Mouse (Mus musculus) bone marrow, adult 2 months (tissue): ENCODE results near the gene Olfr1513. TPM values are rescaled to one million over a fixed set of nuclear protein-coding genes. Genes with fewer than 3 reads are reported as not detected.
"Not testable (repeated sequence)": the region's sequence is repeated elsewhere in the genome, so short reads cannot be mapped to it uniquely, and the experiment has no call there.

Source experiments
- H3K27ac ChIP-seq: fragments of 200-500 bp; 2 replicates; pipeline ENCODE4 v1.5.1; 2012; ENCODE audit warnings: low read depth, mild to moderate bottlenecking, control low read depth, inconsistent platforms, low read length; ENCODE audit not compliant: control insufficient read depth, poor library complexity, insufficient read depth
- H3K4me1 ChIP-seq: fragments of 200-500 bp; 2 replicates; pipeline ENCODE4 v1.6.1; 2011; ENCODE audit warnings: low read length; ENCODE audit not compliant: control insufficient read depth, insufficient read depth
- H3K4me3 ChIP-seq: fragments of 200-500 bp; replicated peaks from 2 replicates; pipeline ENCODE3; 2011; ENCODE audit warnings: mild to moderate bottlenecking, low read depth, low read length, control low read depth; ENCODE audit not compliant: control insufficient read depth
- CTCF ChIP-seq: fragments of 200-500 bp; IDR thresholded peaks from 2 replicates; pipeline ENCODE4 v1.5.1; 2011; ENCODE audit warnings: low read length, control low read depth; ENCODE audit not compliant: control insufficient read depth, insufficient read depth
- POLR2A ChIP-seq: fragments of 200-500 bp; IDR thresholded peaks from 2 replicates; pipeline ENCODE4 v1.6.1; 2011; ENCODE audit warnings: low read depth, mild to moderate bottlenecking, control low read depth, low read length, borderline replicate concordance; ENCODE audit not compliant: control insufficient read depth
- whole genome bisulfite sequencing: fragments of 180-500 bp; shearing (Covaris S2); methylation state at CpG from one replicate; pipeline ENCODE4 v1.1.7; 2018; 5-methylcytosine and 5-hydroxymethylcytosine counted together
- polyA plus RNA-seq: library from polyadenylated mRNA; stranded (reverse); fragments of >200 nt; gene quantifications from 2 replicates; pipeline ENCODE4 v1.2.4, GENCODE M21; 2011; ENCODE audit warnings: low replicate concordance; ENCODE audit not compliant: missing spikeins, insufficient read depth, insufficient read length

Gene Olfr1513
- polyA plus RNA-seq, 1 experiment: not detected

DNA sequence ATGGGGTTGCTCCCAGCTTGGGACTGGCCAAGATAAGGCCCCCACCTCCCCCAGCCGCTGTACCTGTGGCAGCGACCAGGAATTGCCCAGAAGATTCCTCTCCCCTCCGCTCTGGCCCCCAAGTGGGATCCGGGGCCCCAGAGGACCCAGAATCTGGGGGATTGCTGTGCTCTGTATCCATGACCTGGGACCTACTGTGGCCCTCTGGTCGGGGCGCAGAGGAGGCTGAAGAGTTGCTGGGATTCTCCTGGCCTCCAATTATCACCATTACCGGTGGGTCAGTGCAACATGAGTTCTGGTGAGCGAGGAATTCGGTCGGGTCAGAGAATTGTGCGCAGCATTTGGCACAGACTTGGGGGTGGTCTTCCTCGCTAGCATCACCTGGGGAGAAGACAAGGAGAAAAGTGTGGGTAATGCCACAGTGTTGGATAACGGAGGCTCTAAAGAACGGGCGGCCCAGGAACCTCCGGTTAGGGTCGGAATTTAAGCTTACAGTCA is 40.9 kb downstream of the Olfr1513 start:
- 35% methylated on average over 17 of the region's 17 CpGs for WGBS
- Histone ChIP-seq H3K4me1 (no peaks in the 10 kb centered on the region), H3K4me3 (no peak overlapping the region), H3K27ac (no peak overlapping the region)
- TF ChIP-seq CTCF: no peak
- no peak for TF ChIP-seq POLR2A

DNA sequence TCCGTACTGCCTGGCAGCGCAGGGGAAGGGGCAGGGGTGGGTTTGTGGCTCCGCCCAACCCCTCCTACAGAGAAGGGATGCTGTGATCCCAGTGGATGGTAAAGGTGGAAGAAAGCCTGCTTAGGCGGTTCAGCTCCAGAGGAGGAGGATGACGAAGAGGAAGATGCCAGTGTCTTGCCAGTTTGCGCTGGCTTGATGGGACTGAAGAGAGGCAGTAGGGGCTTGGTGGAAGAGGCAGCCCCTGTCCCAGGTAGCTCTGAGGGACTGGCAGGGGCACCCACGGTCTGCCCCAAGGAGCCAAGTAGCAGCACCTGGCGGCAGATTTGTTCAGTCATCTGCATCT is 41.4 kb downstream of the Olfr1513 start:
- no peak for TF ChIP-seq CTCF
- no peak for TF ChIP-seq POLR2A
- Histone ChIP-seq H3K27ac (no peak overlapping the region), H3K4me1 (no peaks in the 10 kb centered on the region), H3K4me3 (no peak overlapping the region)
- 70% methylated on average over 8 of the region's 8 CpGs for WGBS

DNA sequence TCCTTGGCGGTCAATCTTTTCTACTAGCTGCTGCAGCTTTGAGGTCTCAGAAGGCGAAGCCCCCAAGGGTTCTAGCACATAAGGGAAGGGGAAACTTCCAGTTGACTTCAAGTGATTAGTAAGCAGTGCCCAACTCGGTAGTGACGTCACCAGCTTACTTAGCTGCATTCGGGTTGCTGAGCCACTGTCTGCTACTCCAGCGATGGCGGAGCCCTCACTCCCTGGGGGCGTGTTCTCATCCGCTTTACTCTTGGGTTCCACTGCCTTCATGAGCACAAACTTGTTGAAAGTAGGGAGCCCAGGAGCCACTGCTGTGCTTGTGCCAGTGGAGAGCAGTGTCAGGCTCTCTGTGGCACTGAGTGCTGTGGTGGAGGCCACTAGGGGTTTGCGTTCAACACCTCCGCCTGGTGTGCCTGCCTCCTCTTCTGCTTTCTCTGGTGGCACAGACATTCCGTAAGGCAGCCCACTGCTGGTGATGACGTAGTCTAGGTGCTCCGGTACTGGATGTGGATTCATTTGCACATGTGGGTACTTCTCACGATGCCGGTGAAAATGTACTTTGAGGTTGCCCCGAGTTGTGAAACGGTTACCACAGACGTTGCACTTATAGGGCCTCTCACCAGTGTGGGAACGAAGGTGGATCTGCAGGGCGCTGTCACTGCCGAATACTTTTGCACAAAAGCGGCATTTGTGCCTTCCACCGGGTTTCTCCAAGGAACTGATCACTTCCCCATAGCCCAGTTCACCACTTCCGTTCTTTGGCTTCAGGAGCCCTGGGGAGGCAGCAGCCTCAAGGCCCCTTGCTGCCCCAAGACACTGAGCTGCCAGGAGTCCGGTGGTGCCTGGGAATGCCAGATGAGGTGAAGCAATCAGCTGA is 42.0 kb downstream of the Olfr1513 start:
- no peak overlapping the region for H3K27ac ChIP-seq
- H3K4me3 ChIP-seq: peak overlapping the region; percentile 1
- H3K4me1 ChIP-seq: no peaks in the 10 kb centered on the region
- TF ChIP-seq POLR2A (no peak), CTCF (no peak)
- WGBS: 56% methylated on average over 26 of the region's 26 CpGs

DNA sequence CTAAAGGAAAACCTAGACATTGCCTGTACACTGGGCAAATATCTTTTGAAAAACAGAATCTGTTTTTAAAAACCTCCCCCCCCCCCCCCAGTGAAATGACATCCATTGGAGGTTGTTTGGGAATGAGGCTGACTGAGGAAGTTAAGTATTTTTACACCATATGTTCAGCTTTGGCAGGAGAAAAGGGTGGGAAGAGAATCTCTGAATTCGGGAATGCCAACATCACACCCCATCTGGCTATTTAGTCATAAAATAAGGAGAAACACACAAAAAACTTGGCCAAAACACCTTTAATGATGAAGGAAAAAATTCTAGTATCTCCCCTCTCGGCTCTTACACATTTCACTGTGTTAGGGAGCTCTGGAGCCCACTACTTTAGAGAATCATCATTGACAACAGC is 45.3 kb downstream of the Olfr1513 start:
- 74% methylated on average over 2 of the region's 2 CpGs for WGBS
- H3K4me1 ChIP-seq: peaks cover 1% of the 10 kb centered on the region; the same call in 1 of the 2 replicates
- H3K4me3 ChIP-seq: no peak overlapping the region
- no peak overlapping the region for H3K27ac ChIP-seq
- TF ChIP-seq CTCF (no peak), POLR2A (no peak)

DNA sequence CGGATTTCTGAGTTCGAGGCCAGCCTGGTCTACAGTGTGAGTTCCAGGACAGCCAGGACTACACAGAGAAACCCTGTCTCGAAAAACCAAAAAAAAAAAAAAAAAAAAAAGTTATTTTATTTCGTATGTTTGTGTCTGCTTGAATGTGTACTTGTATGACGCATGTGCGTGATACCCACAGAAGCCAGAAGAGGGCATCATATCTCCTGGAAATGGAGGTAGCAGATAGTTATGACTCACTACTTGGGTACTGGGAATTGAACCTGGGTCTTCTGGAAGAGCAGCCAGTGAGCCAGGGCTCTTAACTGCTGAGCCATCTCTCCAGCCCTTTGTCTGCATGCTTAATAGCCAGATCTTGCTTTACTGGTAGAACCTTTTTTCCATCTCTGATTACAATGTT is 45.9 kb downstream of the Olfr1513 start:
- not testable (repeated sequence) for H3K4me1 ChIP-seq, H3K4me3 ChIP-seq, H3K27ac ChIP-seq
- 85% methylated on average over 6 of the region's 6 CpGs for WGBS

DNA sequence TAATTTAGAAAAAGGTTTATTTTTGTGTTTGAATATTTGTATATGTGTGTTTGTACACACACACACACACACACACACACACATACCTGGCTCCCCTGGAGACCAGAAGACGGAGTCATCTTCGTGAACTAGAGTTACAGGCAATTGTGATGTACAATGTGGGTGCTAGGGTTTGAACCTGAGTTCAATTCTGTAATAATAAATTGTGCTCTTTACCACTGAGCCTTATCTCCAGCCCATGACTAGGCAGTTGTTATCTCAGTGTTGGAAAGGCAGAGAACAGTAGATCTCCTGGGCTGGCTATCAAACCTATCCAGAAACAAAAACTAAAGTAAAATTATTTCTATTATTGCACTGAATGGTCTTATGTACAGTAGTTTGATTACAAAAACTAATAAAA is 50.1 kb downstream of the Olfr1513 start:
- H3K4me1 ChIP-seq: peaks cover 1% of the 10 kb centered on the region; the same call in 1 of the 2 replicates
- WGBS: 75% methylated on average over 2 of the region's 2 CpGs
- TF ChIP-seq CTCF (no peak), POLR2A (no peak)
- no peak overlapping the region for H3K4me3 ChIP-seq
- no peak overlapping the region for H3K27ac ChIP-seq

DNA sequence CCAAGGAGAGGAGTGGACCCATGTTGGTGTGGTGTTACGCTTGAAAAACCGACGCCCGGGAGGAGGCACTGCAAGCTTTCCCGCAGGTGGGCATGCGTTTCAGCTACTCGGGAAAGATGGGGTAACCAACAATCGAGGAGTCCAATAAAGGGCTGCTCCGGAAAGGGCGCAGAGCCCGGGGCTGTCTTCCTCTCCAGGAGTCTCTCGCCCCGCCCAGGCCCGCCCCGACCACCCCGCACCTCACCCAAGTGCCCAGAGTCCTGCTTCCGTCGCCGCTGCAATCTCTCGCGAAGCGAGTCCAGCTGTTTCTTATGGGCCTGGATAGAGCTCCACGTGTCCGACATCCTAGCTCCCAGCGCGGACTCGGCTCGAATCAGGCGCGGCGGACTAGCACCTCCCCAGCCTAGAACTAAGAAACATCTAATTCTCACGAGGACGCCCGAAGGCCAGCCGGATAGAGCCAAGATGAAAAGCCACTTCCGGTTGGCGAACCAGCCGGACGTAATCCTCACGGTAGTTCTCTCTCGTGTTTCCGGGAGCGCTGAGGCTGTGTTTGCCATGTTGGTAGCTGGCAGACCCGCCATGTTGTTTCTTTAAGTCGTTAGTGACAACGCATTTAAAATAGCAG is 51.5 kb downstream of the Olfr1513 start, which contains the start of gene Mettl3:
Gene Mettl3, minus strand, starts transcription at position 485 of the 628 bp plus-strand sequence.
- under 1% methylated on average over 46 of the region's 46 CpGs for WGBS
- H3K27ac ChIP-seq: peak within 1 kb of the TSS; percentile 88
- peak within 1 kb of the TSS; percentile 94 for H3K4me3 ChIP-seq
- peak; percentile 38; the same call in 1 of the 2 replicates for TF ChIP-seq POLR2A
- TF ChIP-seq CTCF: no peak
- H3K4me1 ChIP-seq: peaks cover 1% of the 10 kb centered on the region; the same call in 1 of the 2 replicates

DNA sequence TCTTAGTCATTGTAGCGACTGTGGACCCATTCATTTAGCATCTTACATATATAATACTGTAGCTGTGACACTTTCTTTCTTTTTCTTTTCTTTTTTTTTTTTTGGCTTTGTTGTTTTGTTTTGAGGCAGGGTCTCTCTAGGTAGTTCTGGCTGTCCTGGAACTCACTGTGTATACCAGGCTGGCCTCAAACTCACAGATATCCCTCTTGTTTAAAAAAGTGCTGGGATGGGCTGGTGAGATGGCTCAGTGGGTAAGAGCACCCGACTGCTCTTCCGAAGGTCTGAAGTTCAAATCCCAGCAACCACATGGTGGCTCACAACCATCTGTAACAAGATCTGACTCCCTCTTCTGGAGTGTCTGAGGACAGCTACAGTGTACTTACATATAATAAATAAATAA is 52.7 kb downstream of the Olfr1513 start:
- not testable (repeated sequence) for H3K4me1 ChIP-seq, H3K4me3 ChIP-seq, H3K27ac ChIP-seq
- WGBS: 82% methylated on average over 3 of the region's 3 CpGs

Other genes starting within 250 kb of the Olfr1513 start
- gene Rpgrip1, start 245.7 kb downstream of the Olfr1513 start, polyA plus RNA-seq: 337 and 668 TPM in 2 replicates
- 105 and 117 TPM in 2 replicates for gene Supt16, start 159.0 kb downstream of the Olfr1513 start, polyA plus RNA-seq
- gene Chd8, start 98.6 kb downstream of the Olfr1513 start, polyA plus RNA-seq: 38.2 and 71.8 TPM in 2 replicates
- 8.3 and 25.6 TPM in 2 replicates for gene Tox4, start 77.3 kb downstream of the Olfr1513 start, polyA plus RNA-seq
- 6.7 and 7.9 TPM in 2 replicates for gene Rab2b, start 76.9 kb downstream of the Olfr1513 start, polyA plus RNA-seq
- gene Mettl3, start 51.3 kb downstream of the Olfr1513 start, polyA plus RNA-seq: 64.5 and 98.3 TPM in 2 replicates
- gene Sall2, start 27.6 kb downstream of the Olfr1513 start, polyA plus RNA-seq: 0.66 and 1.7 TPM in 2 replicates
- gene Olfr1512, start 22.8 kb upstream of the Olfr1513 start, polyA plus RNA-seq: not detected in 2 replicates
- gene Olfr1511, start 41.0 kb upstream of the Olfr1513 start, polyA plus RNA-seq: not detected in 2 replicates
- gene Olfr1510, start 58.0 kb upstream of the Olfr1513 start, polyA plus RNA-seq: not detected in 2 replicates
- gene Olfr1509, start 86.6 kb upstream of the Olfr1513 start, polyA plus RNA-seq: not detected in 2 replicates
- gene Olfr1508, start 111.1 kb upstream of the Olfr1513 start, polyA plus RNA-seq: not detected in 2 replicates
- not detected in 2 replicates for gene Olfr1507, start 139.3 kb upstream of the Olfr1513 start, polyA plus RNA-seq